24 mouse cellular contexts compared by ENCODE assay signal in genomic region chr16:32825380-32825779, GRCm38 (mm10). TPM values are rescaled to one million over a fixed set of nuclear protein-coding genes. Genes with fewer than 3 reads are reported as not detected.
DNase-seq lines count a peak whose midpoint lies in the region; ATAC-seq and TF ChIP-seq lines count a peak whose summit lies in the region.
"Had no signal": no experiment of that assay in that cellular context is flagged by ENCODE, and none has a peak within 500 bp of the region (broad histone marks: within the 10 kb centered on the region; RNA-seq: fewer than 3 reads in every experiment).

No protein-coding gene starts in this region.

- H3K4me2 ChIP-seq in kidney, embryonic 14.5 days (replicated peaks; ENCODE audit: low read depth, low read length), result no peak overlapping the region
- H3K4me2 ChIP-seq: embryonic facial prominence, embryonic 12.5 days; forebrain, embryonic 13.5 days; forebrain, embryonic 15.5 days had no signal

- no peak overlapping the region for H3K27ac ChIP-seq in kidney, embryonic 14.5 days (ENCODE audit: low read depth, low read length)
- H3K27ac ChIP-seq in ES-Bruce4 (ENCODE audit: insufficient read depth, low read length), result no peak overlapping the region
- H3K27ac ChIP-seq: embryonic facial prominence, embryonic 10.5 days; embryonic facial prominence, embryonic 12.5 days; forebrain, embryonic 13.5 days; forebrain, embryonic 15.5 days had no signal

- no peaks in the 10 kb centered on the region for H3K4me1 ChIP-seq in kidney, embryonic 14.5 days (ENCODE audit: control insufficient read depth, insufficient read depth, low read length)
- H3K4me1 ChIP-seq in E14TG2a.4 (replicated peaks; ENCODE audit: low read depth, low read length) (peaks cover 74% of the 10 kb centered on the region), ES-Bruce4 (ENCODE audit: control insufficient read depth, insufficient read depth, low read length) (peaks cover 12% of the 10 kb centered on the region)
- H3K4me1 ChIP-seq: embryonic facial prominence, embryonic 12.5 days; forebrain, embryonic 13.5 days; forebrain, embryonic 15.5 days had no signal

- no peak overlapping the region for H3K9ac ChIP-seq in kidney, embryonic 14.5 days (ENCODE audit: low read depth, low read length)
- no peak overlapping the region for H3K9ac ChIP-seq in ES-Bruce4 (ENCODE audit: low read depth, poor library complexity, severe bottlenecking)
- H3K9ac ChIP-seq: embryonic facial prominence, embryonic 12.5 days; forebrain, embryonic 13.5 days; forebrain, embryonic 15.5 days; forebrain, postnatal 0 days had no signal

- no peaks in the 10 kb centered on the region for H3K9me3 ChIP-seq in kidney, embryonic 14.5 days (ENCODE audit: control insufficient read depth, low read length)
- H3K9me3 ChIP-seq in E14TG2a.4 (ENCODE audit: low read length) (peaks cover 6% of the 10 kb centered on the region), ES-Bruce4 (replicated peaks; ENCODE audit: control insufficient read depth, insufficient read depth, low read length, poor library complexity, severe bottlenecking) (no peaks in the 10 kb centered on the region)
- H3K9me3 ChIP-seq: embryonic facial prominence, embryonic 10.5 days; embryonic facial prominence, embryonic 12.5 days; forebrain, embryonic 13.5 days; forebrain, embryonic 15.5 days had no signal

- H3K27me3 ChIP-seq in kidney, embryonic 14.5 days (ENCODE audit: control insufficient read depth, insufficient read depth, low read length), result no peaks in the 10 kb centered on the region
- no peaks in the 10 kb centered on the region for H3K27me3 ChIP-seq in E14TG2a.4 (ENCODE audit: insufficient read depth, low read length)
- no peaks in the 10 kb centered on the region for H3K27me3 ChIP-seq in ES-Bruce4 (ENCODE audit: control insufficient read depth, insufficient read depth, low read length, poor library complexity, severe bottlenecking)
- H3K27me3 ChIP-seq: embryonic facial prominence, embryonic 12.5 days; forebrain, embryonic 13.5 days; forebrain, embryonic 15.5 days had no signal

- WGBS in kidney, embryonic 14.5 days, result 51% methylated on average over 12 of the region's 12 CpGs

- 0 out of 2 replicates have a peak, but pooled peaks have one; percentile 61 for ATAC-seq in kidney, embryonic 14.5 days (ENCODE audit: low FRiP score, low TSS enrichment)
- ATAC-seq: forebrain, embryonic 13.5 days; forebrain, embryonic 15.5 days; forebrain, postnatal 0 days had no signal

- no peak for TF ChIP-seq POLR2A in ES-Bruce4 (IDR thresholded peaks at IDR 0.05; ENCODE audit: insufficient read depth, low read length)

- TF ChIP-seq EP300 in ES-Bruce4 (IDR thresholded peaks at IDR 0.05; ENCODE audit: insufficient read depth, low read depth, low read length), result peak; percentile 40; the same call in 1 of the 2 replicates

- peaks cover 37% of the 10 kb centered on the region for H3K36me3 ChIP-seq in kidney, embryonic 14.5 days (ENCODE audit: control insufficient read depth, insufficient read depth, low read length)
- H3K36me3 ChIP-seq in E14TG2a.4 (ENCODE audit: insufficient read depth, low read length) (peaks cover 49% of the 10 kb centered on the region), ES-Bruce4 (ENCODE audit: control insufficient read depth, insufficient read depth, low read length, poor library complexity, severe bottlenecking) (no peaks in the 10 kb centered on the region)

- no peak for DNase-seq in kidney, adult 9 months
- DNase-seq in lung, postnatal 25 days (ENCODE audit: low spot score), result no peak
- no peak for DNase-seq in cerebellum, postnatal 14 days
- DNase-seq: adrenal gland, adult 2 months; adrenal gland, postnatal 10 days; adrenal gland, postnatal 25 days; cerebellum, adult 11 months; cerebellum, adult 18-20 months; cerebellum, adult 8-10 months; cerebellum, adult 9-11 months; cerebellum, postnatal 25 days; forebrain, postnatal 0 days had no signal

- TF ChIP-seq CTCF in E14TG2a.4 (conservative IDR thresholded peaks at IDR 0.05; ENCODE audit: low read length) (no peak), ES-Bruce4 (IDR thresholded peaks at IDR 0.05; ENCODE audit: low read depth, low read length) (no peak)

- H3K4me3 ChIP-seq in kidney, embryonic 14.5 days (ENCODE audit: low read length), result no peak overlapping the region
- H3K4me3 ChIP-seq in E14TG2a.4 (replicated peaks; ENCODE audit: low read length) (0 out of 2 replicates have a peak overlapping the region, but pooled peaks have one; percentile 10), ES-Bruce4 (ENCODE audit: low read depth, low read length) (no peak overlapping the region)
- H3K4me3 ChIP-seq: embryonic facial prominence, embryonic 10.5 days; embryonic facial prominence, embryonic 12.5 days; forebrain, embryonic 13.5 days; forebrain, embryonic 15.5 days had no signal

RNA-seq across cellular contexts. Expression of gene Smbd1, which starts 15.1 kb away (rescaled TPM):
- polyA plus RNA-seq in kidney, embryonic 14.5 days (2014; fragmentation: Nextera tagmentation; extraction: Ambion mirVana), result not detected in 2 replicates
- polyA plus RNA-seq in ES-Bruce4 (2011; ENCODE audit: insufficient read depth, insufficient read length, low read depth, missing spikeins), result not detected in 2 replicates
- polyA plus RNA-seq: adrenal gland, adult 2 months; brain, embryonic 14.5 days; C2C12; cortical plate, adult 2 months; embryonic facial prominence, embryonic 10.5 days; embryonic facial prominence, embryonic 12.5 days; embryonic facial prominence, embryonic 14.5 days; forebrain, embryonic 11.5 days; forebrain, embryonic 13.5 days; forebrain, embryonic 15.5 days; forebrain, postnatal 0 days had no signal

RNA-seq across cellular contexts. Expression of gene Muc20, which starts 28.1 kb away (rescaled TPM):
- polyA plus RNA-seq in kidney, embryonic 14.5 days (2014; fragmentation: Nextera tagmentation; extraction: Ambion mirVana), result 2.3 and 3.3 TPM in 2 replicates
- polyA plus RNA-seq in ES-Bruce4 (2011; ENCODE audit: insufficient read depth, insufficient read length, low read depth, missing spikeins), result not detected in 2 replicates
- polyA plus RNA-seq: adrenal gland, adult 2 months; C2C12; cortical plate, adult 2 months; embryonic facial prominence, embryonic 10.5 days; embryonic facial prominence, embryonic 12.5 days; forebrain, embryonic 11.5 days; forebrain, embryonic 13.5 days; forebrain, embryonic 15.5 days; forebrain, postnatal 0 days had no signal

RNA-seq across cellular contexts. Expression of gene Fyttd1, which starts 51.9 kb away (rescaled TPM):
- polyA plus RNA-seq in kidney, embryonic 14.5 days (2014; fragmentation: Nextera tagmentation; extraction: Ambion mirVana), result 119 and 155 TPM in 2 replicates
- 116 and 124 TPM in 2 replicates for polyA plus RNA-seq in ES-Bruce4 (2011; ENCODE audit: insufficient read depth, insufficient read length, low read depth, missing spikeins)

RNA-seq across cellular contexts. Expression of gene Rubcn, which starts 52.2 kb away (rescaled TPM):
- 12.1 and 15.2 TPM in 2 replicates for polyA plus RNA-seq in kidney, embryonic 14.5 days (2014; fragmentation: Nextera tagmentation; extraction: Ambion mirVana)
- 19.8 and 23.7 TPM in 2 replicates for polyA plus RNA-seq in ES-Bruce4 (2011; ENCODE audit: insufficient read depth, insufficient read length, low read depth, missing spikeins)
